Mouse (Mus musculus): ENCODE data around the gene Pld5. TPM values are rescaled to one million over a fixed set of nuclear protein-coding genes. Genes with fewer than 3 reads are reported as not detected.
"Not testable (repeated sequence)": the region's sequence is repeated elsewhere in the genome, so short reads cannot be mapped to it uniquely, and the experiment has no call there.

The Pld5 gene
- polyA plus RNA-seq, 1 experiment from 2014 or later: 6.8 TPM

DNA sequence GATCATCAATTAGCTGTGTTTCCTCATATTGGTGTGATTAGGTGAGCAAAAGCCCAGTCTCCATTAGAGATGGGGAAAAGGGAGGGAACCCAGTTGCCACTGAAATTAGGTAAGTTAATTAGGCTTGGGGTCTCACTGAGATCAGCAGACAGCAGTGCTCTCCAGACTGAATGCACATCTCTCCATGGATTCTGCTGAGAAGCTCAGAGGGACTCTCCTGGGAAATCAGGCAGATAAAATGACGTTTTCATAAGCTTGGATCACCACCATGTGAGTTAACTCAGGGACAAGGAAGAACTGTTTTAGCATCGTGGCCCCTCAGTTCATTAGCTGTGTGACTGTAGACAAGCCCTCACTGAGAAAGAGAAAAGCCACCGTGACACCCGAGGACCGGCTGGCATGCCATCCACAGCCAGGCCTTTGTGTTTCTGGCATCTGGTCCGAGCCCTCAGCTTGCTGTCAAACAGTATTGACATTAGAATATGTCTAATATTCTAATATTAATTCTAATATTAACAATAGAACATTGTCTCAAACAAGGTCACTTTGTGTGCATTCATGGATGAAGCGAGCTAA lies 277.9 kb downstream of the Pld5 start:
- H3K27ac ChIP-seq (replicated peaks): peak overlapping the region; percentile 17; the same call in 1 of the 2 replicates

GRCm38 (mm10) chr1:175988912-175989311 lies 286.2 kb downstream of the Pld5 start:
- Histone ChIP-seq H3K4me2 (no peak overlapping the region), H3K9me3 (no peaks in the 10 kb centered on the region), H3K9ac (no peak overlapping the region), H3K36me3 (no peaks in the 10 kb centered on the region), H3K4me1 (replicated peaks) (no peaks in the 10 kb centered on the region), H3K4me3 (no peak overlapping the region), H3K27me3 (no peaks in the 10 kb centered on the region), H3K27ac (replicated peaks) (no peak overlapping the region)
- ATAC-seq (ENCODE audit: low FRiP score, low read depth): no peak
- 92% methylated on average over 4 of the region's 4 CpGs for WGBS

More for the DNA sequence above, 277.9 kb downstream of the Pld5 start:
- H3K9ac ChIP-seq: no peak overlapping the region
- peak; percentile 72 for ATAC-seq (ENCODE audit: low FRiP score, low read depth)
- no peak overlapping the region for H3K4me2 ChIP-seq
- no peaks in the 10 kb centered on the region for H3K27me3 ChIP-seq
- 39% methylated on average over 7 of the region's 7 CpGs for WGBS
- H3K4me1 ChIP-seq (replicated peaks): peaks cover 12% of the 10 kb centered on the region
- H3K36me3 ChIP-seq: no peaks in the 10 kb centered on the region
- no peaks in the 10 kb centered on the region for H3K9me3 ChIP-seq
- no peak overlapping the region for H3K4me3 ChIP-seq

DNA sequence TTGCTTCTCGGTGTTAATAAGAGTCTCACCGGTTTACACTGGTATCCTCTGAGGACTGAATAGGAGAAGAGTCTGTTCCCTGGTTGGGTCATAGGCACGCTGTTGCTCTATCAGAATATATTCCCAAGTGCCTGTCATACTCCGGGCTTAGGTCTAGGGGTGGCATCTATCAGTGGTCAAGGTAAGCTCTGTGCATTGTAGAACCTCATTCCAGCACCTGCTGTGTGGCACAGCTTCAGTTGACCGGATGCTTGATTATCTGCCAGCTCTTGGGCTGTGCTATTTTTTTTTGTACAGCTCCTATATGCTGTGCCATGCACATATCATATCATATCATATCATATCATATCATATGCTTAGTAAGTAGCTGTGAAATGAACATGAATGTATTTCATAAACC lies 286.7 kb downstream of the Pld5 start:
- no peaks in the 10 kb centered on the region for H3K27me3 ChIP-seq
- no peak overlapping the region for H3K9ac ChIP-seq
- no peaks in the 10 kb centered on the region for H3K9me3 ChIP-seq
- no peaks in the 10 kb centered on the region for H3K36me3 ChIP-seq
- H3K4me2 ChIP-seq: no peak overlapping the region
- ATAC-seq (ENCODE audit: low FRiP score, low read depth): no peak
- H3K27ac ChIP-seq (replicated peaks): no peak overlapping the region
- WGBS: 94% methylated on average over 5 of the region's 5 CpGs
- no peaks in the 10 kb centered on the region for H3K4me1 ChIP-seq (replicated peaks)
- H3K4me3 ChIP-seq: no peak overlapping the region

GRCm38 (mm10) chr1:175979014-175979413 lies 296.1 kb downstream of the Pld5 start, which contains the start of gene Rbm8a2:
Rbm8a2 (minus strand) TSS chr1:175979114.
- H3K27me3 ChIP-seq; H3K9ac ChIP-seq; H3K9me3 ChIP-seq; H3K4me3 ChIP-seq; H3K36me3 ChIP-seq; H3K27ac ChIP-seq (replicated peaks); ATAC-seq (ENCODE audit: low FRiP score, low read depth); H3K4me1 ChIP-seq (replicated peaks); H3K4me2 ChIP-seq: not testable (repeated sequence)
- 95% methylated on average over 7 of the region's 7 CpGs for whole genome bisulfite sequencing

DNA sequence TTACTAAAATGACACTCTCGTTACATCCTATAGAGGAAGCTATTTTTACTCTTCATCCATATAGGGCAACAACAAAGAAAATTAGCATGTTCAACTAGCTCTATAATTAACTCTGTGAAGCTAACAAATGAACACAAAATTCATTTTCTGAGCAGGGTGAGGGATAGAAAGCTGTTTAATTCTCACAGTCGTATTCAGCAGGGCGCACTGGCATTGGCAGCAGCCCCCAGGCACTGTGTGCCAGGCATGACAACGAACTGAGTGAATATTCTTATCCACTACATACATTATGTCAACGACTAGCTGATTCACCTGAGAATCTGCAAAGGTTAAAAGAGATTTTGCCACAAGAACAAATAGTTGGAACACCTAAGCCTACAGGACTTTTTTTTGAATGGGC lies 304.4 kb downstream of the Pld5 start:
- no peaks in the 10 kb centered on the region for H3K36me3 ChIP-seq
- no peaks in the 10 kb centered on the region for H3K27me3 ChIP-seq
- no peaks in the 10 kb centered on the region for H3K9me3 ChIP-seq
- H3K4me1 ChIP-seq (replicated peaks): no peaks in the 10 kb centered on the region
- no peak overlapping the region for H3K9ac ChIP-seq
- H3K4me3 ChIP-seq: no peak overlapping the region
- no peak overlapping the region for H3K4me2 ChIP-seq
- ATAC-seq (ENCODE audit: low FRiP score, low read depth): no peak
- H3K27ac ChIP-seq (replicated peaks): no peak overlapping the region
- WGBS: 45% methylated on average over 5 of the region's 5 CpGs

- no peak overlapping the region for H3K9ac ChIP-seq
- no peaks in the 10 kb centered on the region for H3K4me1 ChIP-seq (replicated peaks)
- no peaks in the 10 kb centered on the region for H3K36me3 ChIP-seq
- H3K27me3 ChIP-seq: no peaks in the 10 kb centered on the region
- no peak overlapping the region for H3K4me3 ChIP-seq
- H3K9me3 ChIP-seq: no peaks in the 10 kb centered on the region
- H3K27ac ChIP-seq (replicated peaks): no peak overlapping the region
- no peak for ATAC-seq (ENCODE audit: low FRiP score, low read depth)
- 92% methylated on average over 4 of the region's 5 CpGs for WGBS
- no peak overlapping the region for H3K4me2 ChIP-seq
Measured at GRCm38 (mm10) chr1:175967004-175967745, 307.9 kb downstream of the Pld5 start.

DNA sequence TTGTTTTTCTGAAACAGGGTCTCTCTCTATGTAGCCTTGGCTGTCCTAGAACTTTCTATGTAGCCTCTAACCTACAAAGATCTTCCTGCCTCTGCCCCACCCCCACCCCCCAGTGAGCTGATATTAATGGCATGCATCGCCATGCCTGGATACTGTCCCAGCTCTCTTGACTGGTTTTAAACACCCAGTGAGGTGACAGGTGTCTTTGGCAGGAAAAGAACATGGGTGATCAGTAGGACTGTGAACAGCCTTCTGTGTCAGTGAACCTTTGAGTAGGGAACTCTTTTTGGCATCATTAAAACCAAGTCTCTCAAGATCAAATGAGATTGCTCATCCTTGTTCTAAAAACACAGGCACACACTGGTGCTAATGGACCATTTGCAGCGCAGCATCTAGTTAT lies 313.3 kb downstream of the Pld5 start:
- H3K9ac ChIP-seq: no peak overlapping the region
- no peaks in the 10 kb centered on the region for H3K4me1 ChIP-seq (replicated peaks)
- no peaks in the 10 kb centered on the region for H3K27me3 ChIP-seq
- H3K4me2 ChIP-seq: no peak overlapping the region
- no peak for ATAC-seq (ENCODE audit: low FRiP score, low read depth)
- no peak overlapping the region for H3K27ac ChIP-seq (replicated peaks)
- 94% methylated on average over 2 of the region's 2 CpGs for WGBS
- no peaks in the 10 kb centered on the region for H3K9me3 ChIP-seq
- H3K4me3 ChIP-seq: no peak overlapping the region
- H3K36me3 ChIP-seq: no peaks in the 10 kb centered on the region

DNA sequence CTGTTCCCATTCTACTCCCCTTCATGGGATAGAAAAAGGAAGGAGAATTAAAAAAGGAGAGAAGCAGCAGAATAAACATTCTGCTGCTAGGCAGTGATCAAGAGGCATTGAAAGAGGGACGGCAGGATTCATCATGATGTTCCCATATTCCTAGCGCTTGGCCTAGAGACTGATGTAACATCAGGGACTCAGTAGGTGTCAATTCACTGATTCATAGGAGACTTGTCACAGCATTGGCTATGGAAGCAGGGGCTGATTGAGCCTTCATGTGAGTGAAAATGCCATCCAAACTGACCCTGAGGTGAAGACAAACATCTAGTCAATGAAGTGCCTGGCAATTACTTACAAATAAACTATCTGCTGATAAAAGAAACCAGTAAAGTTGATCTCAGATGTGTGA lies 324.3 kb downstream of the Pld5 start:
- Histone ChIP-seq H3K36me3 (no peaks in the 10 kb centered on the region), H3K4me2 (no peak overlapping the region), H3K9me3 (no peaks in the 10 kb centered on the region), H3K9ac (no peak overlapping the region), H3K27me3 (no peaks in the 10 kb centered on the region), H3K27ac (replicated peaks) (no peak overlapping the region), H3K4me1 (replicated peaks) (no peaks in the 10 kb centered on the region), H3K4me3 (no peak overlapping the region)
- ATAC-seq (ENCODE audit: low FRiP score, low read depth): no peak
- WGBS: 78% methylated on average over 2 of the region's 2 CpGs

DNA sequence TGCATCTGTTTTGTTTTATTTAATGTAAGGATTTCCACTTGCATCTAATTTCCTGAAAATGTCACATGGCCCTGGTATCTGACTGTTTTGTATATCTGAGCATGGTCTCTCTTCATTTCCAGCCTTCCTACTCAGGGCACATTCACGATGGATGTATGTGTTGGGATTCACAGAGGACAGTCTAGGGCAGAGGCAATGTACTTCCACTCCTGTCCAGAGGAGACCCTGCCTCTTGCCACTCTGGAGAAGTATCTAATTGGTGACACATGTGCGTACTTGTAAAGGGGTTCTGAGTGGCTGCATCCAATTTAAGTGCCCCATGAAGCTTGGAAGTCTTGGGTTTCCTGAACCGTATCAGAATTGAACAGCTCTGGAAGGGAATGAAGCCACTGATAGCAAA lies 324.7 kb downstream of the Pld5 start:
- Histone ChIP-seq H3K9ac (no peak overlapping the region), H3K9me3 (no peaks in the 10 kb centered on the region), H3K4me2 (no peak overlapping the region), H3K4me1 (replicated peaks) (no peaks in the 10 kb centered on the region), H3K4me3 (no peak overlapping the region), H3K27ac (replicated peaks) (no peak overlapping the region), H3K36me3 (no peaks in the 10 kb centered on the region), H3K27me3 (no peaks in the 10 kb centered on the region)
- WGBS: 80% methylated on average over 3 of the region's 3 CpGs
- ATAC-seq (ENCODE audit: low FRiP score, low read depth): no peak

DNA sequence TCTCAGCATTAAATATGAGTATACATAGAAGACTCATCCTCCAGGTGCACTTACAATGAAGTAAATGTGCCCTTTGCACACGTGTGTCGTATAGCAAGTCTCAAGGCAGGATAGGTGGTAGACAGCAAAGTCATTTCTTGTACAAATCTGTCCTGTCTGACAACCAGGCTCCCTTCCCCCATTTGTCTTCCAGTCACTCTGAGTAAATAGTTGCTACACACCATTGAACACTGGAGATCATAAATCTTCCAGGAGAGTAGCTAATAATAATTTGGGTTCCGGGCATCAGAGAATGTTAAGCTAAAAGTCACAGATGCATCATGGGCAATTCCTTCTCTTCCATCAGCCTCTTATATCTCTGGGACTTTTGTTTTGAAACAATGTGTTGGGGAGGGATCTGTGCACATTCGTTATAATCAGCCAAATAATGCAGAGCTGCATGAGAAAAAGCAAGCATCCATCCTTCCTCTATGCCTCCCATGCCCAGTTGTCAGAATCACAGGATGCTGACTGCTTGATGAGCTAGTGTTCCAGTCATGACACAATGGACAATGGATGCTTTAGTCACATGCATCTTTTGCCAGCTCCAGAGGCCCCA lies 328.3 kb downstream of the Pld5 start:
- WGBS: 40% methylated on average over 4 of the region's 4 CpGs
- no peak overlapping the region for H3K4me3 ChIP-seq
- no peak overlapping the region for H3K4me2 ChIP-seq
- peak; percentile 74; the same call in 1 of the 2 replicates for ATAC-seq (ENCODE audit: low FRiP score, low read depth)
- no peaks in the 10 kb centered on the region for H3K36me3 ChIP-seq
- H3K9ac ChIP-seq: no peak overlapping the region
- no peaks in the 10 kb centered on the region for H3K27me3 ChIP-seq
- no peaks in the 10 kb centered on the region for H3K9me3 ChIP-seq
- peak overlapping the region; percentile 29; the same call in 1 of the 2 replicates for H3K27ac ChIP-seq (replicated peaks)
- H3K4me1 ChIP-seq (replicated peaks): no peaks in the 10 kb centered on the region

GRCm38 (mm10) chr1:175943168-175943567 lies 331.9 kb downstream of the Pld5 start:
- Histone ChIP-seq H3K4me2 (no peak overlapping the region), H3K9me3 (no peaks in the 10 kb centered on the region), H3K4me3 (no peak overlapping the region), H3K9ac (no peak overlapping the region), H3K36me3 (no peaks in the 10 kb centered on the region), H3K27me3 (no peaks in the 10 kb centered on the region), H3K4me1 (replicated peaks) (no peaks in the 10 kb centered on the region), H3K27ac (replicated peaks) (no peak overlapping the region)
- WGBS: 93% methylated on average over 7 of the region's 7 CpGs
- no peak for ATAC-seq (ENCODE audit: low FRiP score, low read depth)

GRCm38 (mm10) chr1:175938731-175939130 lies 336.4 kb downstream of the Pld5 start:
- H3K4me2 ChIP-seq: no peak overlapping the region
- 76% methylated on average over 3 of the region's 3 CpGs for WGBS

More at GRCm38 (mm10) chr1:175938731-175939130, 336.4 kb downstream of the Pld5 start:
- Histone ChIP-seq H3K27me3 (no peaks in the 10 kb centered on the region), H3K4me1 (replicated peaks) (0 out of 2 replicates have a peak, but pooled peaks cover 3% of the 10 kb centered on the region), H3K9me3 (no peaks in the 10 kb centered on the region), H3K27ac (replicated peaks) (no peak overlapping the region), H3K4me3 (no peak overlapping the region), H3K36me3 (no peaks in the 10 kb centered on the region), H3K9ac (no peak overlapping the region)
- ATAC-seq (ENCODE audit: low FRiP score, low read depth): no peak
